In the genomic region with DNA sequence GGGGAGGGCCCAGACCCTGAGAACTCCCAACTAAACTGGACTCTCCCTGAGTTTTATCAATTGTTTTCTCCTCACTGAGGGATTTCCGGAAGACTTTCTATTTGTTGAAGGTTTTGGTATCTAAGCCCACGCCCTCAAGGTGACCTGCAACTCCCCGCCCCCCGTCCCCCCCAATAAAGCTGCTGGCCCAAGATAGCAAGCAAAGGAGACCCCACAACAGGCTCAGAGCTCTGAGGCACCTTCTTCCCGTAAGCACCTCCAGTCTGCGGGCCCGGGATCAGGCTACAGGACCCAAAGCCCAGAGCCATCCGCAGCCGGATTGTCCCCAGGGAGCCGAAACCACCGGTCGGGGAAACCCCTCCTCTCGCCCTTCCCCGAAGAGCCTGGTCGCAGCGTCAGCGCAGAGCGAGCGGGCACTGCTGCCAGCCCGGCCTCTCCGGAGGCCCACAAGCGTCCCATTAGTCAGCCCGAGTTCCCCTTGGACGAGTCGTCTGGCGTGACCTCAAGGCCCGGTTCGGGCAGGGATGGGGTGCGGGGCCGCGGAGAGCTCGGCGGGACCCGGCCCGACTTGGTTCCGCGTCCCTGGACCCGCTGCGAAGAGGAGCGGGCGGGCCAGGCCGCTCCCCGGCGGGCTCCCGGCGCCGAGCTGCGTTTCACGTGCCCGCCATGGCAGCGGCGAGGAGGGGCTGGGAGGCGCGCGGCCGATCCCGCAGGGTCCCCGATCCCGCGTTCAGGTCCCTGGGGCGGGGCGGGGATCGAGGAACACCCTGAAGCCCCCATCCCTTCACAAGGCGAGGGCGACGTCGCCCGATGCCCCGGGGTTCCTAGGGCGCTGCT, we compare ENCODE assay signal across 8 mouse cellular contexts.
DNase-seq lines count a peak whose midpoint lies in the region; ATAC-seq and TF ChIP-seq lines count a peak whose summit lies in the region.

No protein-coding gene starts in this region.

- H3K36me3 ChIP-seq in intestine, embryonic 16.5 days (ENCODE audit: control insufficient read depth, insufficient read depth, low read length): no peaks in the 10 kb centered on the region
- H3K36me3 ChIP-seq in lung, embryonic 14.5 days (ENCODE audit: insufficient read depth): no peaks in the 10 kb centered on the region
- H3K36me3 ChIP-seq in small intestine, adult 2 months (ENCODE audit: control insufficient read depth, insufficient read depth, low read length): no peaks in the 10 kb centered on the region

- peaks cover 40% of the 10 kb centered on the region for H3K27me3 ChIP-seq in intestine, embryonic 16.5 days (replicated peaks; ENCODE audit: control insufficient read depth, insufficient read depth, low read length)
- H3K27me3 ChIP-seq in lung, embryonic 14.5 days (ENCODE audit: insufficient read depth, low read length): peaks cover 71% of the 10 kb centered on the region
- no peaks in the 10 kb centered on the region; the same call in 1 of the 2 replicates for H3K27me3 ChIP-seq in small intestine, adult 2 months (ENCODE audit: control insufficient read depth, insufficient read depth, low read length)

- DNase-seq in urinary bladder, adult 2 months (ENCODE audit: low spot score): peak; percentile 60
- DNase-seq in urinary bladder, postnatal 4 days (ENCODE audit: low spot score in 2 of 2): no peak
- peak; percentile 66 for DNase-seq in gastrocnemius, adult 2 months
- DNase-seq in lung, embryonic 14.5 days: no peak
- DNase-seq in ovary, postnatal 10 days (ENCODE audit: low spot score): no peak

- H3K9ac ChIP-seq in intestine, embryonic 16.5 days (ENCODE audit: low read depth, low read length): peak overlapping the region; percentile 80
- H3K9ac ChIP-seq in lung, embryonic 14.5 days: peak overlapping the region; percentile 62

- ATAC-seq in intestine, embryonic 16.5 days: no peak
- ATAC-seq in lung, embryonic 14.5 days (ENCODE audit: insufficient read depth): no peak

- no peak for TF ChIP-seq CTCF in bone marrow macrophage, adult 2 months (IDR thresholded peaks at IDR 0.05; ENCODE audit: low read depth, low read length)
- TF ChIP-seq CTCF in gastrocnemius, adult 2 months (IDR thresholded peaks at IDR 0.05): no peak
- TF ChIP-seq CTCF in lung, embryonic 14.5 days (IDR thresholded peaks at IDR 0.05; ENCODE audit: low read depth): no peak
- TF ChIP-seq CTCF in small intestine, adult 2 months (IDR thresholded peaks at IDR 0.05; ENCODE audit: extremely low read depth, insufficient read length, insufficient replicate concordance, low read depth, low read length): no peak

- no peak for TF ChIP-seq POLR2A in bone marrow macrophage, adult 2 months (IDR thresholded peaks at IDR 0.05; ENCODE audit: borderline replicate concordance, low read depth, low read length)
- TF ChIP-seq POLR2A in small intestine, adult 2 months (IDR thresholded peaks at IDR 0.05; ENCODE audit: low read depth, low read length): no peak

- peak overlapping the region; percentile 89 for H3K27ac ChIP-seq in bone marrow macrophage, adult 2 months (ENCODE audit: insufficient read depth, low read depth, low read length)
- H3K27ac ChIP-seq in gastrocnemius, adult 2 months: peak overlapping the region; percentile 97
- peak overlapping the region; percentile 91 for H3K27ac ChIP-seq in intestine, embryonic 16.5 days (ENCODE audit: low read length)
- H3K27ac ChIP-seq in lung, embryonic 14.5 days (ENCODE audit: low read depth): 0 out of 2 replicates have a peak overlapping the region, but pooled peaks have one; percentile 30
- no peak overlapping the region for H3K27ac ChIP-seq in small intestine, adult 2 months (ENCODE audit: insufficient read depth, low read depth, low read length)

- H3K9me3 ChIP-seq in intestine, embryonic 16.5 days (ENCODE audit: control insufficient read depth, low read length): no peaks in the 10 kb centered on the region
- H3K9me3 ChIP-seq in lung, embryonic 14.5 days (ENCODE audit: low read depth, low read length): no peaks in the 10 kb centered on the region

- peak overlapping the region; percentile 90 for H3K4me2 ChIP-seq in intestine, embryonic 16.5 days (ENCODE audit: low read depth, low read length)
- H3K4me2 ChIP-seq in lung, embryonic 14.5 days: peak overlapping the region; percentile 83

- H3K4me1 ChIP-seq in bone marrow macrophage, adult 2 months (ENCODE audit: control insufficient read depth, insufficient read depth, low read length): peaks cover 11% of the 10 kb centered on the region
- H3K4me1 ChIP-seq in intestine, embryonic 16.5 days (ENCODE audit: control insufficient read depth, insufficient read depth, low read length): peaks cover 28% of the 10 kb centered on the region
- H3K4me1 ChIP-seq in lung, embryonic 14.5 days (ENCODE audit: insufficient read depth): 0 out of 2 replicates have a peak, but pooled peaks cover 11% of the 10 kb centered on the region
- H3K4me1 ChIP-seq in small intestine, adult 2 months (ENCODE audit: control insufficient read depth, insufficient read depth, insufficient read length, low read length): peaks cover 18% of the 10 kb centered on the region

- H3K4me3 ChIP-seq in bone marrow macrophage, adult 2 months (ENCODE audit: insufficient read depth, low read length): peak overlapping the region; percentile 68
- peak overlapping the region; percentile 84 for H3K4me3 ChIP-seq in gastrocnemius, adult 2 months
- H3K4me3 ChIP-seq in intestine, embryonic 16.5 days (ENCODE audit: low read length): peak overlapping the region; percentile 57
- peak overlapping the region; percentile 46 for H3K4me3 ChIP-seq in lung, embryonic 14.5 days (ENCODE audit: low read depth, low read length)
- H3K4me3 ChIP-seq in small intestine, adult 2 months (ENCODE audit: low read depth, low read length): peak overlapping the region; percentile 97

- intact Hi-C loops in gastrocnemius, adult 2 months (cut with DNase I): loop anchor here (10.0 kb wide), 1 partner anchor 162 kb away; no protein-coding TSS in a partner anchor

- WGBS in intestine, embryonic 16.5 days: 3% methylated on average over 62 of the region's 70 CpGs
- 3% methylated on average over 41 of the region's 70 CpGs for WGBS in lung, embryonic 14.5 days
- 4% methylated on average over 69 of the region's 70 CpGs for WGBS in small intestine, adult 2 months

Comparison
In these comparisons a context has a peak if more than half of its experiments do, and no peak if none do; other contexts are left out.
1. DNase-seq: peak in urinary bladder, adult 2 months (single experiment) and gastrocnemius, adult 2 months (single experiment); none in urinary bladder, postnatal 4 days (0 of 2), lung, embryonic 14.5 days (single experiment) and ovary, postnatal 10 days (single experiment).
2. H3K4me3 ChIP-seq: peak in every context shown above with its lines; median percentile 97 in small intestine, adult 2 months; 84 in gastrocnemius, adult 2 months; 68 in bone marrow macrophage, adult 2 months; 57 in intestine, embryonic 16.5 days; 46 in lung, embryonic 14.5 days.